Mouse (Mus musculus) left cerebral cortex, adult 8-10 months (tissue): ENCODE results near the gene Cenpn. TPM values are rescaled to one million over a fixed set of nuclear protein-coding genes. Genes with fewer than 3 reads are reported as not detected.

Experiments used
- total RNA-seq, 4 experiments: library from RNA; stranded (reverse); gene quantifications; 2 replicates each; pipeline ENCODE4 v1.2.4; 2022

Cenpn gene
- total RNA-seq, 4 experiments from 2014 or later, result 1.7 to 3.6 (median 2.7) TPM

Other genes with a start within 250 kb of the Cenpn start
- gene Cdyl2, start 188.7 kb upstream of the Cenpn start, total RNA-seq, result 10 to 100 TPM; 13.9 to 16.7 (median 15.5) TPM
- gene Cmc2, start 275 bp upstream of the Cenpn start, total RNA-seq, result 10 to 100 TPM; 12.9 to 18.6 (median 16.0) TPM
- gene Atmin, start 21.7 kb downstream of the Cenpn start, total RNA-seq, result 10 to 100 TPM; 66.7 to 75.1 (median 71.3) TPM
- 10 to 100 TPM; 10.7 to 11.9 (median 11.3) TPM for gene 1700030J22Rik, start 57.2 kb downstream of the Cenpn start, total RNA-seq
- gene Gcsh, start 71.8 kb downstream of the Cenpn start, total RNA-seq, result 10 to 100 TPM; 40.5 to 44.8 (median 42.6) TPM
- gene Pkd1l2, start 160.7 kb downstream of the Cenpn start, total RNA-seq, result under 1 TPM; 0.07 to 0.23 (median 0.09) TPM
- not detected for gene Bco1, start 174.1 kb downstream of the Cenpn start, total RNA-seq
- 10 to 100 TPM; 17.0 to 18.2 (median 17.5) TPM for gene Gan, start 236.4 kb downstream of the Cenpn start, total RNA-seq